Mouse (Mus musculus) liver, embryonic 12.5 days (tissue): ENCODE results near the gene Chpf2. TPM values are rescaled to one million over a fixed set of nuclear protein-coding genes. Genes with fewer than 3 reads are reported as not detected.
A peak's percentile ranks its signal among the peaks of the same experiment; 100 is the strongest.

Source experiments
- ATAC-seq: fragments of 200-750 bp; cut with Nextera tagmentation; 2 replicates; pipeline ENCODE4 v1.8.0; 2017; ENCODE audit warnings: moderate number of reproducible peaks, mild to moderate bottlenecking, moderate library complexity
- H3K27ac ChIP-seq: fragments of 300-500 bp; sonication (generic); 2 replicates; pipeline ENCODE4 v1.5.1; 2016; ENCODE audit warnings: mild to moderate bottlenecking
- H3K27me3 ChIP-seq: fragments of 300-500 bp; sonication (generic); replicated peaks from 2 replicates; pipeline ENCODE4 v1.6.1; 2016; ENCODE audit warnings: mild to moderate bottlenecking, moderate library complexity
- H3K36me3 ChIP-seq: fragments of 300-500 bp; sonication (generic); 2 replicates; pipeline ENCODE4 v1.6.1; 2016; ENCODE audit warnings: mild to moderate bottlenecking, moderate library complexity
- H3K4me1 ChIP-seq: fragments of 300-500 bp; sonication (generic); 2 replicates; pipeline ENCODE4 v1.6.1; 2016
- H3K4me2 ChIP-seq: fragments of 300-500 bp; sonication (generic); 2 replicates; pipeline ENCODE4 v1.6.1; 2016; ENCODE audit warnings: mild to moderate bottlenecking, moderate library complexity
- H3K4me3 ChIP-seq: fragments of 300-500 bp; sonication (generic); 2 replicates; pipeline ENCODE4 v1.5.1; 2016; ENCODE audit warnings: mild to moderate bottlenecking, moderate library complexity
- H3K9ac ChIP-seq: fragments of 300-500 bp; sonication (generic); 2 replicates; pipeline ENCODE4 v1.6.1; 2016; ENCODE audit warnings: mild to moderate bottlenecking, moderate library complexity
- H3K9me3 ChIP-seq: fragments of 300-500 bp; sonication (generic); replicated peaks from 2 replicates; pipeline ENCODE4 v1.6.1; 2016; ENCODE audit warnings: mild to moderate bottlenecking, moderate library complexity
- WGBS: fragments of 180-500 bp; shearing (Covaris S2); methylation state at CpG from one replicate; pipeline ENCODE4 v1.1.7; 2016; ENCODE audit not compliant: insufficient replicate concordance; 5-methylcytosine and 5-hydroxymethylcytosine counted together
- polyA plus RNA-seq: library from polyadenylated mRNA; unstranded; fragments of >200 nt; fragmentation: Nextera tagmentation; extraction: Ambion mirVana; gene quantifications from 2 replicates; pipeline ENCODE4 v1.2.1, GENCODE M21; 2016

The Chpf2 gene
- polyA plus RNA-seq, 1 experiment from 2014 or later = 17.6 TPM

GRCm38 (mm10) chr5:24601071-24601835 lies 14.7 kb downstream of the Chpf2 start:
- peaks cover 40% of the 10 kb centered on the region for H3K4me1 ChIP-seq
- peak overlapping the region; percentile 46 for H3K4me3 ChIP-seq
- WGBS = 4% methylated on average over 33 of the region's 33 CpGs
- H3K4me2 ChIP-seq = peak overlapping the region; percentile 59
- H3K27me3 ChIP-seq = peaks cover 97% of the 10 kb centered on the region
- H3K36me3 ChIP-seq = no peaks in the 10 kb centered on the region
- peak overlapping the region; percentile 78 for H3K27ac ChIP-seq
- ATAC-seq = no peak
- no peaks in the 10 kb centered on the region for H3K9me3 ChIP-seq
- peak overlapping the region; percentile 54; the same call in 1 of the 2 replicates for H3K9ac ChIP-seq

- H3K4me1 ChIP-seq = peaks cover 37% of the 10 kb centered on the region
- WGBS = 1% methylated on average over 73 of the region's 73 CpGs
- no peaks in the 10 kb centered on the region for H3K9me3 ChIP-seq
- H3K27ac ChIP-seq = peak overlapping the region; percentile 78
- no peaks in the 10 kb centered on the region for H3K36me3 ChIP-seq
- peaks cover 97% of the 10 kb centered on the region for H3K27me3 ChIP-seq
- H3K4me2 ChIP-seq = peak overlapping the region; percentile 59
- peak overlapping the region; percentile 46 for H3K4me3 ChIP-seq
- peak overlapping the region; percentile 54 for H3K9ac ChIP-seq
- ATAC-seq = no peak
Measured at GRCm38 (mm10) chr5:24601911-24602750, 15.6 kb downstream of the Chpf2 start.

GRCm38 (mm10) chr5:24602751-24603343 lies 16.3 kb downstream of the Chpf2 start:
- peaks cover 35% of the 10 kb centered on the region for H3K4me1 ChIP-seq
- peak overlapping the region; percentile 78 for H3K27ac ChIP-seq
- ATAC-seq = peak; percentile 22; the same call in 1 of the 2 replicates
- H3K4me2 ChIP-seq = peak overlapping the region; percentile 59
- peak overlapping the region; percentile 46 for H3K4me3 ChIP-seq
- no peaks in the 10 kb centered on the region for H3K36me3 ChIP-seq
- H3K9me3 ChIP-seq = no peaks in the 10 kb centered on the region
- H3K27me3 ChIP-seq = peaks cover 100% of the 10 kb centered on the region
- peak overlapping the region; percentile 54 for H3K9ac ChIP-seq
- WGBS = 2% methylated on average over 16 of the region's 16 CpGs

GRCm38 (mm10) chr5:24603431-24604010 lies 17.0 kb downstream of the Chpf2 start:
- Histone ChIP-seq H3K27me3 (peaks cover 100% of the 10 kb centered on the region), H3K27ac (no peak overlapping the region), H3K4me1 (peaks cover 28% of the 10 kb centered on the region), H3K36me3 (no peaks in the 10 kb centered on the region), H3K4me3 (no peak overlapping the region), H3K9me3 (no peaks in the 10 kb centered on the region), H3K4me2 (0 out of 2 replicates have a peak overlapping the region, but pooled peaks have one; percentile 59), H3K9ac (no peak overlapping the region)
- 48% methylated on average over 8 of the region's 8 CpGs for WGBS
- no peak for ATAC-seq

GRCm38 (mm10) chr5:24604080-24604655 lies 17.6 kb downstream of the Chpf2 start:
- H3K27ac ChIP-seq = peak overlapping the region; percentile 69; the same call in 1 of the 2 replicates
- H3K9ac ChIP-seq = peak overlapping the region; percentile 48
- H3K36me3 ChIP-seq = no peaks in the 10 kb centered on the region
- 21% methylated on average over 12 of the region's 12 CpGs for WGBS
- no peaks in the 10 kb centered on the region for H3K9me3 ChIP-seq
- H3K27me3 ChIP-seq = peaks cover 100% of the 10 kb centered on the region
- H3K4me3 ChIP-seq = peak overlapping the region; percentile 47
- H3K4me2 ChIP-seq = peak overlapping the region; percentile 53
- H3K4me1 ChIP-seq = peaks cover 22% of the 10 kb centered on the region
- 0 out of 2 replicates have a peak, but pooled peaks have one; percentile 12 for ATAC-seq

GRCm38 (mm10) chr5:24604656-24605100 lies 18.1 kb downstream of the Chpf2 start:
- H3K27ac ChIP-seq = peak overlapping the region; percentile 69
- H3K9ac ChIP-seq = peak overlapping the region; percentile 48
- H3K27me3 ChIP-seq = peaks cover 100% of the 10 kb centered on the region
- H3K4me2 ChIP-seq = peak overlapping the region; percentile 53
- ATAC-seq = peak; percentile 52; the same call in 1 of the 2 replicates
- no peaks in the 10 kb centered on the region for H3K9me3 ChIP-seq
- peaks cover 24% of the 10 kb centered on the region for H3K4me1 ChIP-seq
- H3K36me3 ChIP-seq = no peaks in the 10 kb centered on the region
- whole genome bisulfite sequencing = 1% methylated on average over 42 of the region's 46 CpGs
- H3K4me3 ChIP-seq = peak overlapping the region; percentile 47

- no peak overlapping the region for H3K4me3 ChIP-seq
- no peaks in the 10 kb centered on the region for H3K36me3 ChIP-seq
- no peak overlapping the region for H3K9ac ChIP-seq
- no peak overlapping the region for H3K27ac ChIP-seq
- H3K4me1 ChIP-seq = peaks cover 24% of the 10 kb centered on the region
- no peaks in the 10 kb centered on the region for H3K9me3 ChIP-seq
- peak overlapping the region; percentile 53 for H3K4me2 ChIP-seq
- no peak for ATAC-seq
- WGBS = 33% methylated on average over 6 of the region's 6 CpGs
- H3K27me3 ChIP-seq = peaks cover 97% of the 10 kb centered on the region
Measured at GRCm38 (mm10) chr5:24605321-24605979, 18.9 kb downstream of the Chpf2 start.

GRCm38 (mm10) chr5:24605980-24606665 lies 19.6 kb downstream of the Chpf2 start:
- H3K4me3 ChIP-seq = no peak overlapping the region
- 36% methylated on average over 14 of the region's 14 CpGs for WGBS
- no peak overlapping the region for H3K27ac ChIP-seq
- no peak overlapping the region for H3K4me2 ChIP-seq
- peaks cover 24% of the 10 kb centered on the region for H3K4me1 ChIP-seq
- no peak for ATAC-seq
- peaks cover 96% of the 10 kb centered on the region for H3K27me3 ChIP-seq
- H3K9ac ChIP-seq = no peak overlapping the region
- no peaks in the 10 kb centered on the region for H3K9me3 ChIP-seq
- H3K36me3 ChIP-seq = no peaks in the 10 kb centered on the region

GRCm38 (mm10) chr5:24609388-24609787 lies 22.8 kb downstream of the Chpf2 start:
- no peak overlapping the region for H3K9ac ChIP-seq
- H3K27ac ChIP-seq = no peak overlapping the region
- H3K36me3 ChIP-seq = no peaks in the 10 kb centered on the region
- H3K4me3 ChIP-seq = no peak overlapping the region
- ATAC-seq = no peak
- H3K27me3 ChIP-seq = peaks cover 82% of the 10 kb centered on the region
- H3K4me2 ChIP-seq = no peak overlapping the region
- no peaks in the 10 kb centered on the region for H3K9me3 ChIP-seq
- peaks cover 9% of the 10 kb centered on the region; the same call in 1 of the 2 replicates for H3K4me1 ChIP-seq
- 3% methylated on average over 5 of the region's 5 CpGs for WGBS
